Mouse (Mus musculus) thymus, adult 2 months (tissue): ENCODE data around the gene 4930558K02Rik.

Experiments
- CTCF ChIP-seq: fragments of 200-500 bp; IDR thresholded peaks from 2 replicates; pipeline ENCODE4 v1.5.1; 2012; ENCODE audit warnings: mild to moderate bottlenecking, control low read depth, low read length, moderate library complexity, borderline replicate concordance; ENCODE audit not compliant: control insufficient read depth, poor library complexity, insufficient read depth; ENCODE audit errors: extremely low read depth
- POLR2A ChIP-seq: fragments of 200-500 bp; IDR thresholded peaks from 2 replicates; pipeline ENCODE4 v1.6.1; 2012; ENCODE audit warnings: mild to moderate bottlenecking, low read length, control low read depth, moderate library complexity; ENCODE audit not compliant: control insufficient read depth, poor library complexity, insufficient read depth; ENCODE audit errors: extremely low read depth

GRCm38 (mm10) chr1:161909074-161909473 is 70.4 kb downstream of the 4930558K02Rik start:
- TF ChIP-seq POLR2A (no peak), CTCF (no peak)
